Mouse (Mus musculus): ENCODE data around the gene Ripor2. TPM values are rescaled to one million over a fixed set of nuclear protein-coding genes. Genes with fewer than 3 reads are reported as not detected.

Gene Ripor2
- polyA plus RNA-seq (2012; rRNA removed), result 21.5 and 23.7 TPM in 2 replicates

DNA sequence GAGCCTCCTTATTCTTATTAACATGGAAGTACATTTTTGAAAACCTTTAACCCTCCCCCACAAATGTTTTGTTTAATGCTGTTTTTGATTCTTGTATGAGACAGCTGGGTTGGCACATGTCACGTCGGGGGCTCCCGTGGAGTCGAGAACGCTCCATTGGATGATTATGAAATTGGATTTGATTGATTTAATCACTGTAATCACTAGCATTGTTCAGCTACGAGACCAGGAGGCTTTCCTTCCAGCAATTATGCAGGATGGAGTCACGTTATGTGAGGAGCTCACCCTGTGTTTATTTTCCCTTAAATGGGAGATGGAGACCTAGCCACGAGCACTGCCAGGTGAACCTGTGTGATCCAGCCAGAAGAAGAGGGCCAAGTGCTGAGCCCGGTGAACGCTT lies at the start of gene Ripor2:
TSS of gene Ripor2 (plus strand) at position 357 of the 400 bp plus-strand sequence.

DNA sequence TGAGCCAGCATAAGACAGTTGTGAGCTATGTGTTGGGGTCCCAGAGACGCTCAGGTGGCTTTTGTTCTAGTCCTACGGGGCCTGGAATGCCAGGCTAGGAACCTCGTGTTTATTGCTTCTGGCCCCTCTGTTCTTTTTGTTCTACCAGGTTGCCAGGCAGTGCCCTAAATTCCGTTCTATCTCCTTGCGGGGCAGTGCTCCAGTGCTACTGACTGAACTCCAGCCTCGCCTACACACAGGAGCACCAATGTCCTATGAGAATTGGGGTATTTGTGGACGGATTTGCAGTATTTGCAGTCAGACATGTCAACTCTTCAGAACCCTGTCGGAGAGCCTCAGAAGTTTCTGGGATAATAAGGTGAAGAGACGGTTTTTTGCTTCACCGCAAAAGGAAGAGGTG lies 159.0 kb downstream of the Ripor2 start, which contains the start of gene Armh2:
TSS of gene Armh2 (plus strand) at position 205 of the 400 bp plus-strand sequence.

DNA sequence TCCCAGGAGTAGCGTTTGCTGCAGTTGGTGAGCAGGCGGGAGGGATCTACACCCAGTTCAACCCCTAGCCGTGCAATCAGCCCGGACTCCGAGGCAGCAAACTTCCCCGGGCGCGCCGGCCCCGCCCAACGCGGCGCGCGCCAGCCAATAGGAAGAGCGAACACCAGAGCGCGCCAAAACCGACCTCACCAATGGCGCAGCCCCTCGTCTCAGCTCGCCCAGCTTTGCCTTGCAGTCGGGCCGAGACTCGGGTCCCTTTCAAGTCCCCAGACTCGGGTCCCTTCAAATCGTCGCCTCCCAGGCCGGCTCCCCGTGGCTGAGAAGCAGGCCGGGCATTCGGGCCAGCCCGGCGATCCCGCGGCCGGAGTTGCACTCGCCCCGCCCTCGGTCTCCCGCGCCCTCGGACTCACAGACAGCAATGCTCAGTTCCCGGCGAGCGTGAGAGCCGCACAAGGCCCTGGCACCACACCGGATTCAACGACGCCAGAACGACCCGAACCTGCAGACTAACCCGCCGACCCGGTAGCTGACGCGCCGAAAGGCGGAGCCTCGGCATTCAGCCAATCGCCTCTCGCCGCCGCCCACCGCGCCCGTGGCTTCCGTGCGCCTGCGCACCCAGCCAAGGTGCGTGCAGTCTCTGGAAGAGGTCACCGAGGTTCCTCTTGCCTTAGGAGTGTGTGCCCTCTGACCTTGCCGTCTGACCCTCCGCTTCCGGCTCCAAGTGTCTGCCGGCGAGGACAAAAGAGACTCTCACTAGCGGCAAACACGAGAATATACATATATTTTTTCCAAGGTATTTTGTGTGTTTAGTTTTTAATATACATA lies 179.6 kb downstream of the Ripor2 start, which contains the start of gene Gmnn:
TSS of gene Gmnn (minus strand) at position 521 of the 825 bp plus-strand sequence.

Other genes with a start within 250 kb of the Ripor2 start
- 0.09 TPM in 1 of 2 replicates, not detected in the other for gene Armh2, start 159.0 kb downstream of the Ripor2 start, polyA plus RNA-seq (2012; rRNA removed)
- 25.7 and 30.2 TPM in 2 replicates for gene Gmnn, start 179.7 kb downstream of the Ripor2 start, polyA plus RNA-seq (2012; rRNA removed)
- gene BC005537, start 219.5 kb downstream of the Ripor2 start, polyA plus RNA-seq (2012; rRNA removed), result 118 and 133 TPM in 2 replicates
- gene Acot13, start 249.4 kb downstream of the Ripor2 start, polyA plus RNA-seq (2012; rRNA removed), result 34.1 and 36.9 TPM in 2 replicates
- 58.5 and 66.2 TPM in 2 replicates for gene Tdp2, start 249.5 kb downstream of the Ripor2 start, polyA plus RNA-seq (2012; rRNA removed)